Mouse (Mus musculus) v-Abl transformed pro-B cells (cell line): ENCODE results near the gene Tmem94.

Experiments
- in situ Hi-C, 2 experiments: fragments of 400-800 bp; cut with MboI; formaldehyde crosslinking; loops; one replicate each; pipeline ENCODE4 v1.15.1; 2025; ENCODE audit not compliant: unreplicated experiment in 2 of 2

Gene Tmem94

DNA sequence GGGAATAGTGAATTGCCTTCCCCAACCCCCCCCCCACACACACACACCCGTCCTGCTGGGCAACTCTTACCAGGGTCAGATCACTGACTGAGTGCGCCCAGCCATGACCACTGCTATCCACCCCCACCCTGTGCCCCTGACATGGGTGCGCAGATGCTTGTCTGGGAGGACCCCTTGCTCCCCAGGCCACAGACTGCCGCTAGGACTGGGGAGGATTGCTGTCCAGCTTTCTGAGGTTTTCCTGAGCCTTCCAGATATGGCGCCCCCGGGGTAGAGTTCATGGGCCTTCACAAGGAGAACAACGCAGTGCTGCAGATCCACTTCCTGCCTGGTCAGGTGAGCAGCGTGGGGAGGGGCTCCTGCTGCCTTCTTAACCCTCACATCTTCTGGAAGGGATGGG is 79.0 kb downstream of the Tmem94 start:
- in situ Hi-C loops = no loop called here

DNA sequence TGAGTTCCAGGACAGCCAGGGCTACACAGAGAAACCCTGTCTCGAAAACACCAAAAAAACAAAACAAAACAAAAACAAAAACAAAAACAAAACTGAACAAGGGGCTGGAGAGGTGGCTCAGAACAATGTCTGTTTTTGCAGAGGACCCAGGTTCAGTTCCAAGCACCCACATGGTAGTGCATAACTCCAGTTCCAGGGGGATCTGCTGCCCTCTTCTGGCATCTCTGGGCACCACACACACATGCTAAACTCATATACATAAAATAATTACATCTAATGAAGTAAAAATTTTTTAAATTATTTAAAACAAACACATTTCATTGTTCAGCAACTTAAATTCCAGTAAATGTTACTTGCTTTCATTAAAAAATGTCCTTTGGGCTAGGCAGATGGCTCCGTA is 80.6 kb downstream of the Tmem94 start:
- in situ Hi-C loops = no loop called here
